Mouse (Mus musculus) spleen, adult 2 months (tissue): ENCODE data around the gene Shc4.

ENCODE experiments used
- CTCF ChIP-seq: fragments of 200-500 bp; IDR thresholded peaks from 2 replicates; pipeline ENCODE4 v1.5.1; 2011; ENCODE audit warnings: mild to moderate bottlenecking, inconsistent platforms; ENCODE audit not compliant: insufficient read depth, insufficient read length, insufficient replicate concordance; ENCODE audit errors: extremely low read depth
- POLR2A ChIP-seq: fragments of 200-500 bp; IDR thresholded peaks from 2 replicates; pipeline ENCODE4 v1.6.1; 2011; ENCODE audit warnings: low read depth, low read length, inconsistent platforms

GRCm38 (mm10) chr2:125644912-125645311 is 79.0 kb downstream of the Shc4 start:
- TF ChIP-seq POLR2A (no peak), CTCF (no peak)
